Mouse (Mus musculus): Measurements from ENCODE around the gene Gjd3. TPM values are rescaled to one million over a fixed set of nuclear protein-coding genes. Genes with fewer than 3 reads are reported as not detected.

Gene Gjd3
- polyA plus RNA-seq, 1 experiment from 2014 or later = 0.22 TPM

GRCm38 (mm10) chr11:98954801-98955706 is 27.8 kb downstream of the Gjd3 start:
- Histone ChIP-seq H3K4me2 (ENCODE audit: low read length) (peak overlapping the region; percentile 40), H3K27me3 (replicated peaks; ENCODE audit: control insufficient read depth, insufficient read depth, low read length) (no peaks in the 10 kb centered on the region), H3K9me3 (ENCODE audit: control insufficient read depth, low read length) (no peaks in the 10 kb centered on the region), H3K9ac (ENCODE audit: low read length) (no peak overlapping the region), H3K4me1 (replicated peaks; ENCODE audit: control insufficient read depth, insufficient read depth, low read length) (peaks cover 53% of the 10 kb centered on the region), H3K36me3 (ENCODE audit: control insufficient read depth, insufficient read depth, low read length) (peaks cover 25% of the 10 kb centered on the region), H3K27ac (ENCODE audit: low read depth) (peak overlapping the region; percentile 83), H3K4me3 (ENCODE audit: low read depth, low read length) (no peak overlapping the region)
- 14% methylated on average over 15 of the region's 17 CpGs for WGBS
- peak; percentile 22 for ATAC-seq (replicated peaks; ENCODE audit: low FRiP score, low TSS enrichment, low read depth)
- peak; percentile 61 for DNase-seq (ENCODE audit: low spot score)

GRCm38 (mm10) chr11:98954373-98954772 is 28.4 kb downstream of the Gjd3 start:
- Histone ChIP-seq H3K36me3 (ENCODE audit: control insufficient read depth, insufficient read depth, low read length) (peaks cover 25% of the 10 kb centered on the region), H3K4me2 (ENCODE audit: low read length) (peak overlapping the region; percentile 40), H3K9me3 (ENCODE audit: control insufficient read depth, low read length) (no peaks in the 10 kb centered on the region), H3K27me3 (replicated peaks; ENCODE audit: control insufficient read depth, insufficient read depth, low read length) (no peaks in the 10 kb centered on the region), H3K4me3 (ENCODE audit: low read depth, low read length) (no peak overlapping the region), H3K9ac (ENCODE audit: low read length) (no peak overlapping the region), H3K4me1 (replicated peaks; ENCODE audit: control insufficient read depth, insufficient read depth, low read length) (peaks cover 55% of the 10 kb centered on the region), H3K27ac (ENCODE audit: low read depth) (peak overlapping the region; percentile 83)
- DNase-seq (ENCODE audit: low spot score) (peak; percentile 92), ATAC-seq (replicated peaks; ENCODE audit: low FRiP score, low TSS enrichment, low read depth) (peak; percentile 51)
- 1% methylated on average over 10 of the region's 10 CpGs for WGBS

DNA sequence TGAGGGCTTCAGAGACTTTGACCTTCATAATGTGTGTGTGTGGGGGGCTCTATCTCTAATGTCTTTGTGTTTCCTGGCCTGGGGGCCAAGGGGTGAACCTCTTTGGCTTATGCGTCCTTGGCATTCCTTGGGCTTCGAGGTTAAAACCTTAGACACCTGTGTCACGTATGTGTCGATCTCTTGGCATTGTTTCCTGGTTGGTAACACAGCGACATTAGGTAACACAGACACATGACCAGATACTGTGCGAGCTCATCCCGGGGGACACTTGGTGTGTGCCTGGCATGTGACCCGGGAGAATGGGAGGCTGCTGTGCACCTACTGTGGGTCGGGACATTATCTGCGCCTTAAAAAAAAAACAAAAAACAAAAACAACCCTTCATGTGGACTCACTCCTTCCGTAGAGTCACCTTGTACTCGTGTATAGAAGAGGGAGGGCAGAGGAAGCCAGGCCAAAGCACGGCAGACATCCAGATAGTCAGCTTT is 28.9 kb downstream of the Gjd3 start:
- DNase-seq (ENCODE audit: low spot score) = no peak
- no peaks in the 10 kb centered on the region for H3K9me3 ChIP-seq (ENCODE audit: control insufficient read depth, low read length)
- peak overlapping the region; percentile 40 for H3K4me2 ChIP-seq (ENCODE audit: low read length)
- peaks cover 25% of the 10 kb centered on the region for H3K36me3 ChIP-seq (ENCODE audit: control insufficient read depth, insufficient read depth, low read length)
- H3K4me1 ChIP-seq (replicated peaks; ENCODE audit: control insufficient read depth, insufficient read depth, low read length) = peaks cover 52% of the 10 kb centered on the region
- no peak for ATAC-seq (replicated peaks; ENCODE audit: low FRiP score, low TSS enrichment, low read depth)
- WGBS = 19% methylated on average over 13 of the region's 13 CpGs
- no peak overlapping the region for H3K9ac ChIP-seq (ENCODE audit: low read length)
- peak overlapping the region; percentile 83 for H3K27ac ChIP-seq (ENCODE audit: low read depth)
- no peak overlapping the region for H3K4me3 ChIP-seq (ENCODE audit: low read depth, low read length)
- H3K27me3 ChIP-seq (replicated peaks; ENCODE audit: control insufficient read depth, insufficient read depth, low read length) = no peaks in the 10 kb centered on the region

- Histone ChIP-seq H3K27me3 (replicated peaks; ENCODE audit: control insufficient read depth, insufficient read depth, low read length) (no peaks in the 10 kb centered on the region), H3K27ac (ENCODE audit: low read depth) (peak overlapping the region; percentile 83; the same call in 1 of the 2 replicates), H3K9ac (ENCODE audit: low read length) (no peak overlapping the region), H3K4me2 (ENCODE audit: low read length) (no peak overlapping the region), H3K36me3 (ENCODE audit: control insufficient read depth, insufficient read depth, low read length) (peaks cover 25% of the 10 kb centered on the region), H3K9me3 (ENCODE audit: control insufficient read depth, low read length) (no peaks in the 10 kb centered on the region), H3K4me3 (ENCODE audit: low read depth, low read length) (no peak overlapping the region), H3K4me1 (replicated peaks; ENCODE audit: control insufficient read depth, insufficient read depth, low read length) (peaks cover 50% of the 10 kb centered on the region)
- ATAC-seq (replicated peaks; ENCODE audit: low FRiP score, low TSS enrichment, low read depth) = peak; percentile 47
- peak; percentile 53 for DNase-seq (ENCODE audit: low spot score)
- WGBS = 13% methylated on average over 2 of the region's 2 CpGs
Measured at GRCm38 (mm10) chr11:98953361-98953760, 29.5 kb downstream of the Gjd3 start.

- DNase-seq (ENCODE audit: low spot score) (peak; percentile 50), ATAC-seq (replicated peaks; ENCODE audit: low FRiP score, low TSS enrichment, low read depth) (no peak)
- peaks cover 52% of the 10 kb centered on the region for H3K4me1 ChIP-seq (replicated peaks; ENCODE audit: control insufficient read depth, insufficient read depth, low read length)
- no peaks in the 10 kb centered on the region for H3K9me3 ChIP-seq (ENCODE audit: control insufficient read depth, low read length)
- H3K27ac ChIP-seq (ENCODE audit: low read depth) = 0 out of 2 replicates have a peak overlapping the region, but pooled peaks have one; percentile 27
- no peak overlapping the region for H3K9ac ChIP-seq (ENCODE audit: low read length)
- 51% methylated on average over 2 of the region's 2 CpGs for WGBS
- no peaks in the 10 kb centered on the region for H3K27me3 ChIP-seq (replicated peaks; ENCODE audit: control insufficient read depth, insufficient read depth, low read length)
- H3K4me2 ChIP-seq (ENCODE audit: low read length) = no peak overlapping the region
- H3K4me3 ChIP-seq (ENCODE audit: low read depth, low read length) = no peak overlapping the region
- peaks cover 22% of the 10 kb centered on the region for H3K36me3 ChIP-seq (ENCODE audit: control insufficient read depth, insufficient read depth, low read length)
Measured at GRCm38 (mm10) chr11:98952736-98953135, 30.1 kb downstream of the Gjd3 start.

DNA sequence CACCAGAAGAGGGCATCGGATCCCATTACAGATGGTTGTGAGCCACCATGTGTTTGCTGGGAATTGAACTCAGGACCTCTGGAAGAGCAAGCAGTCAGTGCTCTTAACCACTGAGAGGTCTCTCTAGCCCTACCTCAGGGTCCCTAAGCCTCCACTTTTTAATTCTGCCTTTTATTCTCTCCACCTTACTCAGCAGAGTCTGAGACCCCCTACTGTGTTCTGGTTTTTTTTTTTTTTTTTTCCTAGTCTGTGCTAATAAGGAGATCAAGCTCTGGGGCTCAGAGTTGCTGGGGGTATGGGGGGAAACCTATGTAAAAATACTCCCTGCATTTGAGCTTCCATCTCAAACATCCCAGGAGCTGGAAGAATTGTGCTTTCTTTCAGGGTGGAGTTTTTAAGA is 30.7 kb downstream of the Gjd3 start:
- H3K27ac ChIP-seq (ENCODE audit: low read depth) = no peak overlapping the region
- no peak for ATAC-seq (replicated peaks; ENCODE audit: low FRiP score, low TSS enrichment, low read depth)
- 81% methylated on average over 1 of the region's 1 CpGs for WGBS

GRCm38 (mm10) chr11:98951026-98951906 is 31.6 kb downstream of the Gjd3 start:
- DNase-seq (ENCODE audit: low spot score) = no peak
- ATAC-seq (replicated peaks; ENCODE audit: low FRiP score, low TSS enrichment, low read depth) = no peak
- Histone ChIP-seq H3K9ac (ENCODE audit: low read length) (no peak overlapping the region), H3K27me3 (replicated peaks; ENCODE audit: control insufficient read depth, insufficient read depth, low read length) (no peaks in the 10 kb centered on the region), H3K4me2 (ENCODE audit: low read length) (no peak overlapping the region), H3K27ac (ENCODE audit: low read depth) (peak overlapping the region; percentile 38), H3K4me1 (replicated peaks; ENCODE audit: control insufficient read depth, insufficient read depth, low read length) (peaks cover 59% of the 10 kb centered on the region), H3K9me3 (ENCODE audit: control insufficient read depth, low read length) (no peaks in the 10 kb centered on the region), H3K4me3 (ENCODE audit: low read depth, low read length) (no peak overlapping the region), H3K36me3 (ENCODE audit: control insufficient read depth, insufficient read depth, low read length) (peaks cover 20% of the 10 kb centered on the region; the same call in 1 of the 2 replicates)
- 69% methylated on average over 16 of the region's 16 CpGs for WGBS

More for the DNA sequence above, 30.7 kb downstream of the Gjd3 start:
- no peak overlapping the region for H3K4me2 ChIP-seq (ENCODE audit: low read length)
- H3K4me1 ChIP-seq (replicated peaks; ENCODE audit: control insufficient read depth, insufficient read depth, low read length) = peaks cover 57% of the 10 kb centered on the region
- no peak overlapping the region for H3K9ac ChIP-seq (ENCODE audit: low read length)
- DNase-seq (ENCODE audit: low spot score) = no peak
- H3K36me3 ChIP-seq (ENCODE audit: control insufficient read depth, insufficient read depth, low read length) = peaks cover 20% of the 10 kb centered on the region
- no peaks in the 10 kb centered on the region for H3K27me3 ChIP-seq (replicated peaks; ENCODE audit: control insufficient read depth, insufficient read depth, low read length)
- H3K9me3 ChIP-seq (ENCODE audit: control insufficient read depth, low read length) = no peaks in the 10 kb centered on the region
- H3K4me3 ChIP-seq (ENCODE audit: low read depth, low read length) = no peak overlapping the region

DNA sequence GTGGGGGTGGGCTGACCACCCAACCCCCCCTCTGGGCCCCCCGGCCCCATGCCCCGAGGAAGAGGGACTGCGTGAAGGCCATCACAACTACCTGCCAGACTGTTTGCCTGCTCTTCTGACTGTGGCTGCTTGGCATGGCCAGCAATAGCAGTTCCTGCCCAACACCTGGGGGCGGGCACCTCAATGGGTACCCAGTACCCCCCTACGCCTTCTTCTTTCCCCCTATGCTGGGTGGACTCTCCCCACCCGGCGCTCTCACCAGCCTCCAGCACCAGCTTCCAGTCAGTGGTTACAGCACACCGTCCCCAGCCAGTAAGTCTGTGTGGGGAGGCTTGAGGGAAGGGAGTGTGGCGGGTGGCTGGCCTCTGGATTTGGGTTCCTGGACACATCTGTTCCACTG is 32.3 kb downstream of the Gjd3 start:
- no peak for ATAC-seq (replicated peaks; ENCODE audit: low FRiP score, low TSS enrichment, low read depth)
- 82% methylated on average over 9 of the region's 9 CpGs for WGBS
- H3K9me3 ChIP-seq (ENCODE audit: control insufficient read depth, low read length) = no peaks in the 10 kb centered on the region

More for the DNA sequence above, 32.3 kb downstream of the Gjd3 start:
- Histone ChIP-seq H3K4me3 (ENCODE audit: low read depth, low read length) (no peak overlapping the region), H3K27me3 (replicated peaks; ENCODE audit: control insufficient read depth, insufficient read depth, low read length) (no peaks in the 10 kb centered on the region), H3K4me2 (ENCODE audit: low read length) (no peak overlapping the region), H3K27ac (ENCODE audit: low read depth) (peak overlapping the region; percentile 38; the same call in 1 of the 2 replicates), H3K36me3 (ENCODE audit: control insufficient read depth, insufficient read depth, low read length) (peaks cover 20% of the 10 kb centered on the region; the same call in 1 of the 2 replicates), H3K9ac (ENCODE audit: low read length) (no peak overlapping the region), H3K4me1 (replicated peaks; ENCODE audit: control insufficient read depth, insufficient read depth, low read length) (peaks cover 57% of the 10 kb centered on the region)
- DNase-seq (ENCODE audit: low spot score) = no peak

Data from intestine, embryonic 14.5 days (tissue).